Mouse (Mus musculus): ENCODE results near the gene Dclk1. TPM values are rescaled to one million over a fixed set of nuclear protein-coding genes. Genes with fewer than 3 reads are reported as not detected.

The Dclk1 gene
- polyA plus RNA-seq, 1 experiment, result 1.1 TPM

DNA sequence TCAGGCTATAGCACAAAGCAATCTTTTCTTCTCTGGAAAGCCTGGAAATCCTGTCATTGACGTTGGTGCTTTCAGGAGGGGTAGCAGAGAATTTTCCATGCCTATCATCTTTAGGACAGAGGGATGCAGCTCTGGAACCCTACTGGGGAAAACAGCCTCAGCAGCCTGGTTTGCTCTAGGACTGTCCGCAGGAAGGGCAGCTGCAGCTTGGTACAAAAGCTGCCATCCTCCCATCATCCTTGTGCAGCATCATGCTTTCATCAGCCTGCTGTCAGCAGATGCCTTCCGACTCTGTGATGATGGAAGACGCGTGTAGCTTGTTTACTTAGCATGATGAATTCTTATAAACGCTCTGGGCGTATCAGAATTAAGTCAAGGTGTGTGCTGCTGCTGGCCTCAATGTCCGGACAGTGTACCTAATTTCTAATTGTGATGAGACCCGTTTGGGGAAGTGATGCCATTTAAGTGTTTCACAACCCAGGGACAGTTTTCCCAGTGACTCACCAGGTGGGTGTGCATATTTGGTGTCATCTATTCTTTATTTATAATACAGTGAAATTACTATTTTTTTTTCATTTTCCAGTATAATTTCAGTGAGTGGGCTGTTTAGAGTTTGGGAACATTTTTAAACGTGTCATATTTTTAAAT, 50.7 kb downstream of the Dclk1 start:
- Histone ChIP-seq H3K4me3 (ENCODE audit: insufficient read depth, low read depth, low read length) (no peak overlapping the region), H3K4me1 (ENCODE audit: control insufficient read depth, insufficient read depth, low read length) (no peaks in the 10 kb centered on the region), H3K27ac (ENCODE audit: insufficient read depth, low read depth, low read length) (no peak overlapping the region), H3K36me3 (ENCODE audit: control insufficient read depth, insufficient read depth, low read length) (no peaks in the 10 kb centered on the region), H3K27me3 (replicated peaks; ENCODE audit: control insufficient read depth, insufficient read depth, low read length) (no peaks in the 10 kb centered on the region)
- no peak for TF ChIP-seq POLR2A (IDR thresholded peaks at IDR 0.05; ENCODE audit: low read depth, low read length)
- TF ChIP-seq CTCF (conservative IDR thresholded peaks at IDR 0.05; ENCODE audit: insufficient read depth, insufficient read length, low read depth, low read length), result no peak
- no peak for DNase-seq
- 84% methylated on average over 10 of the region's 10 CpGs for WGBS

DNA sequence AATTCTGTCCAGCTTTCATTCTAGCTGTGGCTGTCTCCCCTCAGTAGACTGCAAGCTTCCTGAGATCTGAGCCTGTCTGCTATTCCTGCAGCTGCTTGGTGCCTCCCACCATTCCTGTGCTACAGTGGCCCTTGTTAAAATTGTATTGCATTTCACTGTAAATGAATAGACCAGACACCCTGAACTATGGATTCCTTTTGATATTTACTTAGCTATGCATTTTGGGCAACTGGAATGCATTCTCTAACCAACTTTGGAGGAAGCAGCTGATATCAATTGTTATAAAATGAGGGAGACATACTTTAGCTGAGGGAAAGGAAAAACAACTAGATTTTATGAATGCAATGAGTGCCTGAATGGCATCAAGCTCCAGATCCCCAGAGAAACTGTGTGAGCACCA, 63.5 kb downstream of the Dclk1 start:
- Histone ChIP-seq H3K27me3 (replicated peaks; ENCODE audit: control insufficient read depth, insufficient read depth, low read length) (no peaks in the 10 kb centered on the region), H3K4me1 (ENCODE audit: control insufficient read depth, insufficient read depth, low read length) (no peaks in the 10 kb centered on the region), H3K4me3 (ENCODE audit: insufficient read depth, low read depth, low read length) (no peak overlapping the region), H3K36me3 (ENCODE audit: control insufficient read depth, insufficient read depth, low read length) (no peaks in the 10 kb centered on the region), H3K27ac (ENCODE audit: insufficient read depth, low read depth, low read length) (no peak overlapping the region)
- DNase-seq, result no peak
- TF ChIP-seq POLR2A (IDR thresholded peaks at IDR 0.05; ENCODE audit: low read depth, low read length) (no peak), CTCF (conservative IDR thresholded peaks at IDR 0.05; ENCODE audit: insufficient read depth, insufficient read length, low read depth, low read length) (no peak)

DNA sequence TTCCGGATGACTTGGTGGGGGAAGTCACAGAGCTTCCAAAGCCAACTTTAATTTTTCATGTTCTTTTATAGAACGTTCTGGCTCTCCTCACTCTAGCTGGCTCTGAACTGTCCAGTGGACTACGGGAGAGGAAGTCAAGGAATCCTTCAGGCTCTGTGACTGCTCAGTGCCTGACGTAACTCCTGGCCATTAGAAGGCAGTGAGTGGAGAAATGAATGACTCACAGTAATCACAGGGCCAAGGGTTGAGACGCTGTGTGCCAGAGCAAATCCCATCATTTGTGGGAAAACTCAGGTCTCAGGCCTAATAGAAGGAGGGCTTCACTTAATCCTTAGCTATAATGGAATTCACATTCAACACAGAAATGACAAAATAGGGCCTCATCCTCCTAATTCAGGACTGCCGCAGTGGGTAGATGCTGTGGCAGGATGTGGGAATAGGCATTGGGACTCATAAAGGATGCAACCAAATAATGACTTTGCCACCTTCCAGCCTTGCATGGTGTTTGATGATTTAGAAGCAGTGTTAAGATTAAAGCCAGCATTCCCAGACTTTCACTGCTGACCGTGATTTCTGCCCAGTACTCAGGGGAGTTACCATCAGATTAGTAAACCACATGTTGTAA, 65.5 kb downstream of the Dclk1 start:
- Histone ChIP-seq H3K4me1 (ENCODE audit: control insufficient read depth, insufficient read depth, low read length) (no peaks in the 10 kb centered on the region), H3K36me3 (ENCODE audit: control insufficient read depth, insufficient read depth, low read length) (no peaks in the 10 kb centered on the region), H3K27me3 (replicated peaks; ENCODE audit: control insufficient read depth, insufficient read depth, low read length) (no peaks in the 10 kb centered on the region), H3K4me3 (ENCODE audit: insufficient read depth, low read depth, low read length) (no peak overlapping the region), H3K27ac (ENCODE audit: insufficient read depth, low read depth, low read length) (no peak overlapping the region)
- no peak for DNase-seq
- WGBS, result 49% methylated on average over 7 of the region's 7 CpGs
- no peak for TF ChIP-seq POLR2A (IDR thresholded peaks at IDR 0.05; ENCODE audit: low read depth, low read length)

DNA sequence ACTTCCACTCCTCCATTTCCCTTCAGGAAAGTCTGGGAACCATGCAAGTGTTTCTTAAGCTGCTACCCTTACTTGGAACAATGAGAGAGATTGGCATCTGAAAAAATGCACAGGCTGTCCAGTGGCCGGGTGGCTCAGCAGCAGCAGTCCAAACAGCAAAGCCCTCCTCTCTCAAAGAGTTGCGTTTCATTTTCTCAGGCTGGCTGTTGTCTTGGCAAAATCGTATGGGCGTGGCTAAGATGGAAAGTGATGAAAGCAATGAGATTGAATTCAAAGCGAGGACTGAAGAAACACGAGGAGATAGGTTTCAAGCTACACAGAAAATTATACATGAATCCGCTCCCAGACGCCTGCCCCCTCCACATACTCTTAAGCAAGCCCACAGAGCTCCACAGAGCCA, 67.8 kb downstream of the Dclk1 start:
- Histone ChIP-seq H3K4me1 (ENCODE audit: control insufficient read depth, insufficient read depth, low read length) (no peaks in the 10 kb centered on the region), H3K4me3 (ENCODE audit: insufficient read depth, low read depth, low read length) (no peak overlapping the region), H3K27ac (ENCODE audit: insufficient read depth, low read depth, low read length) (no peak overlapping the region), H3K36me3 (ENCODE audit: control insufficient read depth, insufficient read depth, low read length) (no peaks in the 10 kb centered on the region), H3K27me3 (replicated peaks; ENCODE audit: control insufficient read depth, insufficient read depth, low read length) (no peaks in the 10 kb centered on the region)
- WGBS, result 55% methylated on average over 8 of the region's 8 CpGs
- DNase-seq, result no peak
- TF ChIP-seq POLR2A (IDR thresholded peaks at IDR 0.05; ENCODE audit: low read depth, low read length) (no peak), CTCF (conservative IDR thresholded peaks at IDR 0.05; ENCODE audit: insufficient read depth, insufficient read length, low read depth, low read length) (no peak)

DNA sequence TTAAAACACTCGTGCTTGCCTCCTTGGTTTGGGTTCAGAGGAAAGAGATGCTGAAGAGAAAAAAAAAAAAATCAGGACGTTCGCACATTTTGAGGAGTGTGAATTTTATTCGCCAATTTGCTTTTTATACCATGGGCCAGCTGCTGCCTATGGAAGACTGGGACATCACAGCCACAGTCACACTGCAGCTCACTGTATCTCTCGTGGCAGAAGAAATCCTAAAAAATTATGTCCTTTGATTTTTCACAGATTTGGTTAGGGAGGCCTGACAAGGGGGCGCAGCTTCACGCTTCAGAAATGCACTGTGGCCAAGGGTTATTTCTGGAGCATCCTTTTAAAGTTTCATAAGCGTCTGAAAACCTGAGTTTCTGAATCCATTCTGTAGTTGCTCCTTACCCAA, 73.7 kb downstream of the Dclk1 start:
- 85% methylated on average over 8 of the region's 8 CpGs for WGBS
- no peak for DNase-seq

DNA sequence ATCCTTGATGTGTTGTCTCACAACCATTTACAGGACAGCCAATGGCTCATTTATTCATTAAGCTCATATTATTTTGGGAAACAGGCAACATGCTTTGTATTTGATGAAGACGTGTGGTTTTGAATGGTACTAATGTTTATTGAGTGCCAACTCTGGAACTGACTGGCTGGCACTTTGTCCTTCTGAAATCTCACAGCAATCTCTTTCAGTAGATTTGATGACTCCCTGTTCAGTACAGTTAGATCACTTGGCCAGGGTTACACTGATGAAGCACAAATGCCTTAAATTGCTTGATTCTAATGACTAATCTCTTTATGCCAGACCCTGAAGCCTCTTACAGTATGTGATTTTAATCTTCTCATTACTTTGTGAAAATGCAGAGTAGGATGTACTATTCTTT, 75.9 kb downstream of the Dclk1 start:
- Histone ChIP-seq H3K36me3 (ENCODE audit: control insufficient read depth, insufficient read depth, low read length) (no peaks in the 10 kb centered on the region), H3K4me1 (ENCODE audit: control insufficient read depth, insufficient read depth, low read length) (no peaks in the 10 kb centered on the region), H3K27ac (ENCODE audit: insufficient read depth, low read depth, low read length) (no peak overlapping the region), H3K27me3 (replicated peaks; ENCODE audit: control insufficient read depth, insufficient read depth, low read length) (no peaks in the 10 kb centered on the region), H3K4me3 (ENCODE audit: insufficient read depth, low read depth, low read length) (no peak overlapping the region)
- DNase-seq, result no peak
- 94% methylated on average over 1 of the region's 1 CpGs for WGBS
- TF ChIP-seq POLR2A (IDR thresholded peaks at IDR 0.05; ENCODE audit: low read depth, low read length), result no peak
- TF ChIP-seq CTCF (conservative IDR thresholded peaks at IDR 0.05; ENCODE audit: insufficient read depth, insufficient read length, low read depth, low read length), result no peak

More for the DNA sequence above, 73.7 kb downstream of the Dclk1 start:
- TF ChIP-seq POLR2A (IDR thresholded peaks at IDR 0.05; ENCODE audit: low read depth, low read length) (no peak), CTCF (conservative IDR thresholded peaks at IDR 0.05; ENCODE audit: insufficient read depth, insufficient read length, low read depth, low read length) (no peak)
- Histone ChIP-seq H3K36me3 (ENCODE audit: control insufficient read depth, insufficient read depth, low read length) (no peaks in the 10 kb centered on the region), H3K27me3 (replicated peaks; ENCODE audit: control insufficient read depth, insufficient read depth, low read length) (no peaks in the 10 kb centered on the region), H3K27ac (ENCODE audit: insufficient read depth, low read depth, low read length) (no peak overlapping the region), H3K4me3 (ENCODE audit: insufficient read depth, low read depth, low read length) (no peak overlapping the region), H3K4me1 (ENCODE audit: control insufficient read depth, insufficient read depth, low read length) (no peaks in the 10 kb centered on the region)

DNA sequence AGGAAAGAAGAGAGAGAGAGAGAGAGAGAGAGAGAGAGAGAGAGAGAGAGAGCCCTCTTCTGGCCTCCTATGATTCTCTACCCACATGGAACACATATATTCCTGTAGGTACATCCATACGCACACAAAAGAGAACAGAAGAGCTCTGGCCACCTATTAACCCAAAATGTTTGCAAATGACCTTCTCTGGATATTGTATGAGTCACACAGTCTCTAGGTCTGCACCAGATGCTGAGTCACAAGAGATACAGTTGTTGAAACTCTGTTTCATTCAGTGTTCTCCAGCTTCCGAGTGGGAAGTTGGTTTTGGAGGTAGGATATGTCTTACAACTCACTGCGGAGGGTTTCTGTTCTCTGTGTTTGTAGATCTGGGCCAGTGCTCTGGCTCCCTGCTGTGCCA, 78.4 kb downstream of the Dclk1 start:
- no peak for DNase-seq
- no peak overlapping the region for H3K4me3 ChIP-seq (ENCODE audit: insufficient read depth, low read depth, low read length)
- WGBS, result 91% methylated on average over 3 of the region's 3 CpGs

More for the DNA sequence above, 78.4 kb downstream of the Dclk1 start:
- TF ChIP-seq POLR2A (IDR thresholded peaks at IDR 0.05; ENCODE audit: low read depth, low read length), result no peak
- H3K4me1 ChIP-seq (ENCODE audit: control insufficient read depth, insufficient read depth, low read length), result no peaks in the 10 kb centered on the region
- H3K27ac ChIP-seq (ENCODE audit: insufficient read depth, low read depth, low read length), result no peak overlapping the region
- H3K36me3 ChIP-seq (ENCODE audit: control insufficient read depth, insufficient read depth, low read length), result no peaks in the 10 kb centered on the region
- no peaks in the 10 kb centered on the region for H3K27me3 ChIP-seq (replicated peaks; ENCODE audit: control insufficient read depth, insufficient read depth, low read length)

All from kidney, adult 2 months (tissue).